Mouse (Mus musculus) stomach, embryonic 16.5 days (tissue): Measurements from ENCODE around the gene Dip2c. TPM values are rescaled to one million over a fixed set of nuclear protein-coding genes. Genes with fewer than 3 reads are reported as not detected.

Experiments
- ATAC-seq: fragments of 200-750 bp; cut with Nextera tagmentation; 2 replicates; pipeline ENCODE4 v1.8.0; 2017; ENCODE audit warnings: moderate number of reproducible peaks, moderate TSS enrichment; ENCODE audit not compliant: insufficient read depth, low FRiP score
- H3K27ac ChIP-seq: fragments of 300-500 bp; sonication (generic); 2 replicates; pipeline ENCODE4 v1.5.1; 2014; ENCODE audit warnings: low read length
- H3K27me3 ChIP-seq: fragments of 300-500 bp; sonication (generic); 2 replicates; pipeline ENCODE4 v1.6.1; 2014; ENCODE audit warnings: low read length, control low read depth, mixed read lengths; ENCODE audit not compliant: control insufficient read depth, insufficient read depth
- H3K36me3 ChIP-seq: fragments of 300-500 bp; sonication (generic); 2 replicates; pipeline ENCODE4 v1.6.1; 2014; ENCODE audit warnings: low read length; ENCODE audit not compliant: control insufficient read depth, insufficient read depth
- H3K4me1 ChIP-seq: fragments of 300-500 bp; sonication (generic); 2 replicates; pipeline ENCODE4 v1.6.1; 2014; ENCODE audit warnings: low read length, control low read depth, mixed read lengths; ENCODE audit not compliant: control insufficient read depth, insufficient read depth
- H3K4me2 ChIP-seq: fragments of 300-500 bp; sonication (generic); 2 replicates; pipeline ENCODE4 v1.6.1; 2014; ENCODE audit warnings: low read depth, low read length, mixed read lengths
- H3K4me3 ChIP-seq: fragments of 300-500 bp; sonication (generic); replicated peaks from 2 replicates; pipeline ENCODE4 v1.5.1; 2014; ENCODE audit warnings: mild to moderate bottlenecking, low read length
- H3K9ac ChIP-seq: fragments of 300-500 bp; sonication (generic); 2 replicates; pipeline ENCODE4 v1.6.1; 2014; ENCODE audit warnings: low read length
- H3K9me3 ChIP-seq: fragments of 300-500 bp; sonication (generic); replicated peaks from 2 replicates; pipeline ENCODE4 v1.6.1; 2016; ENCODE audit warnings: low read length, control low read depth; ENCODE audit not compliant: control insufficient read depth
- WGBS: fragments of 180-500 bp; shearing (Covaris S2); extraction: QIAGEN DNeasy Blood & Tissue Kit; methylation state at CpG from one replicate; pipeline ENCODE4 v1.1.7; 2014; 5-methylcytosine and 5-hydroxymethylcytosine counted together
- polyA plus RNA-seq: library from polyadenylated mRNA; unstranded; fragments of >200 nt; fragmentation: Nextera tagmentation; extraction: Ambion mirVana; gene quantifications from 2 replicates; pipeline ENCODE4 v1.2.1, GENCODE M21; 2015

Dip2c gene
- polyA plus RNA-seq, 1 experiment from 2014 or later = 4.5 TPM

GRCm38 (mm10) chr13:9694651-9695050 lies 418.3 kb downstream of the Dip2c start:
- 94% methylated on average over 6 of the region's 6 CpGs for WGBS
- Histone ChIP-seq H3K27ac (no peak overlapping the region), H3K36me3 (peaks cover 36% of the 10 kb centered on the region), H3K4me1 (no peaks in the 10 kb centered on the region), H3K9ac (no peak overlapping the region), H3K9me3 (no peaks in the 10 kb centered on the region), H3K4me2 (no peak overlapping the region), H3K27me3 (no peaks in the 10 kb centered on the region), H3K4me3 (no peak overlapping the region)
- ATAC-seq = no peak

- no peaks in the 10 kb centered on the region for H3K4me1 ChIP-seq
- H3K4me2 ChIP-seq = no peak overlapping the region
- no peak overlapping the region for H3K27ac ChIP-seq
- ATAC-seq = no peak
- WGBS = 63% methylated on average over 4 of the region's 4 CpGs
- H3K4me3 ChIP-seq = no peak overlapping the region
- no peaks in the 10 kb centered on the region for H3K27me3 ChIP-seq
- H3K9ac ChIP-seq = no peak overlapping the region
- peaks cover 31% of the 10 kb centered on the region for H3K36me3 ChIP-seq
- no peaks in the 10 kb centered on the region for H3K9me3 ChIP-seq
These were observed 419.1 kb downstream of the Dip2c start for GRCm38 (mm10) chr13:9695403-9695802.

- H3K27me3 ChIP-seq = no peaks in the 10 kb centered on the region
- no peak overlapping the region for H3K27ac ChIP-seq
- no peak overlapping the region for H3K4me2 ChIP-seq
- ATAC-seq = no peak
- no peaks in the 10 kb centered on the region for H3K4me1 ChIP-seq
- H3K4me3 ChIP-seq = no peak overlapping the region
- no peak overlapping the region for H3K9ac ChIP-seq
- H3K36me3 ChIP-seq = peaks cover 27% of the 10 kb centered on the region
- no peaks in the 10 kb centered on the region for H3K9me3 ChIP-seq
These were observed 419.5 kb downstream of the Dip2c start for GRCm38 (mm10) chr13:9695809-9696208.

- WGBS = 96% methylated on average over 4 of the region's 4 CpGs
- Histone ChIP-seq H3K27ac (no peak overlapping the region), H3K36me3 (peaks cover 15% of the 10 kb centered on the region), H3K9ac (no peak overlapping the region), H3K9me3 (no peaks in the 10 kb centered on the region), H3K4me2 (no peak overlapping the region), H3K27me3 (no peaks in the 10 kb centered on the region), H3K4me3 (no peak overlapping the region), H3K4me1 (no peaks in the 10 kb centered on the region)
- no peak for ATAC-seq
These were observed 421.0 kb downstream of the Dip2c start for GRCm38 (mm10) chr13:9697340-9697739.

GRCm38 (mm10) chr13:9702615-9703235 lies 426.4 kb downstream of the Dip2c start:
- H3K27ac ChIP-seq = no peak overlapping the region
- no peak for ATAC-seq

GRCm38 (mm10) chr13:9706720-9707119 lies 430.4 kb downstream of the Dip2c start:
- 90% methylated on average over 8 of the region's 8 CpGs for WGBS
- no peak overlapping the region for H3K27ac ChIP-seq
- no peak overlapping the region for H3K4me3 ChIP-seq
- H3K9ac ChIP-seq = no peak overlapping the region
- no peaks in the 10 kb centered on the region for H3K4me1 ChIP-seq
- H3K9me3 ChIP-seq = no peaks in the 10 kb centered on the region
- H3K27me3 ChIP-seq = no peaks in the 10 kb centered on the region
- H3K4me2 ChIP-seq = no peak overlapping the region
- H3K36me3 ChIP-seq = no peaks in the 10 kb centered on the region
- ATAC-seq = no peak

More at GRCm38 (mm10) chr13:9702615-9703235, 426.4 kb downstream of the Dip2c start:
- Histone ChIP-seq H3K4me3 (no peak overlapping the region), H3K9ac (no peak overlapping the region), H3K9me3 (no peaks in the 10 kb centered on the region), H3K36me3 (no peaks in the 10 kb centered on the region), H3K27me3 (no peaks in the 10 kb centered on the region), H3K4me2 (no peak overlapping the region), H3K4me1 (no peaks in the 10 kb centered on the region)
- WGBS = 82% methylated on average over 12 of the region's 12 CpGs

GRCm38 (mm10) chr13:9708433-9709240 lies 432.3 kb downstream of the Dip2c start:
- H3K4me2 ChIP-seq = no peak overlapping the region
- no peaks in the 10 kb centered on the region for H3K27me3 ChIP-seq
- WGBS = 74% methylated on average over 7 of the region's 7 CpGs
- H3K27ac ChIP-seq = no peak overlapping the region
- no peaks in the 10 kb centered on the region for H3K9me3 ChIP-seq
- H3K9ac ChIP-seq = no peak overlapping the region
- H3K4me1 ChIP-seq = no peaks in the 10 kb centered on the region
- no peak overlapping the region for H3K4me3 ChIP-seq
- ATAC-seq = no peak
- no peaks in the 10 kb centered on the region for H3K36me3 ChIP-seq

GRCm38 (mm10) chr13:9712409-9712808 lies 436.1 kb downstream of the Dip2c start:
- Histone ChIP-seq H3K4me2 (no peak overlapping the region), H3K27me3 (no peaks in the 10 kb centered on the region), H3K36me3 (no peaks in the 10 kb centered on the region), H3K9ac (no peak overlapping the region), H3K27ac (no peak overlapping the region), H3K4me1 (no peaks in the 10 kb centered on the region), H3K4me3 (no peak overlapping the region), H3K9me3 (no peaks in the 10 kb centered on the region)
- WGBS = 91% methylated on average over 1 of the region's 1 CpGs
- no peak for ATAC-seq

GRCm38 (mm10) chr13:9712971-9713370 lies 436.6 kb downstream of the Dip2c start:
- Histone ChIP-seq H3K4me1 (no peaks in the 10 kb centered on the region), H3K4me2 (no peak overlapping the region), H3K36me3 (no peaks in the 10 kb centered on the region), H3K9ac (no peak overlapping the region), H3K27ac (no peak overlapping the region), H3K27me3 (no peaks in the 10 kb centered on the region), H3K9me3 (no peaks in the 10 kb centered on the region), H3K4me3 (no peak overlapping the region)
- ATAC-seq = no peak
- 86% methylated on average over 3 of the region's 3 CpGs for WGBS
